Mouse (Mus musculus): ENCODE results near the gene Mtcl1.

GRCm38 (mm10) chr17:66326204-66326545 is 123.4 kb downstream of the Mtcl1 start:
- TF ChIP-seq CTCF (IDR thresholded peaks at IDR 0.05; ENCODE audit: borderline replicate concordance, control insufficient read depth, extremely low read depth, insufficient read depth, low read length, poor library complexity) (no peak), POLR2A (IDR thresholded peaks at IDR 0.05; ENCODE audit: control insufficient read depth, extremely low read depth, insufficient read depth, low read length, poor library complexity) (no peak)
